Mouse (Mus musculus): ENCODE results near the gene Pou2f1. TPM values are rescaled to one million over a fixed set of nuclear protein-coding genes. Genes with fewer than 3 reads are reported as not detected.

Pou2f1 gene
- 10 to 100 TPM; 18.0 to 22.8 TPM for total RNA-seq (2021)
- long read RNA-seq, experiment 1, partial matches to known transcripts: 2 of 3 reads
- long read RNA-seq, experiment 1, other reads (novel, unspliced or antisense): 1 of 3 reads
- long read RNA-seq, experiment 2, partial matches to known transcripts: 1 of 3 reads
- long read RNA-seq, experiment 2, other reads (novel, unspliced or antisense): 1 of 3 reads

DNA sequence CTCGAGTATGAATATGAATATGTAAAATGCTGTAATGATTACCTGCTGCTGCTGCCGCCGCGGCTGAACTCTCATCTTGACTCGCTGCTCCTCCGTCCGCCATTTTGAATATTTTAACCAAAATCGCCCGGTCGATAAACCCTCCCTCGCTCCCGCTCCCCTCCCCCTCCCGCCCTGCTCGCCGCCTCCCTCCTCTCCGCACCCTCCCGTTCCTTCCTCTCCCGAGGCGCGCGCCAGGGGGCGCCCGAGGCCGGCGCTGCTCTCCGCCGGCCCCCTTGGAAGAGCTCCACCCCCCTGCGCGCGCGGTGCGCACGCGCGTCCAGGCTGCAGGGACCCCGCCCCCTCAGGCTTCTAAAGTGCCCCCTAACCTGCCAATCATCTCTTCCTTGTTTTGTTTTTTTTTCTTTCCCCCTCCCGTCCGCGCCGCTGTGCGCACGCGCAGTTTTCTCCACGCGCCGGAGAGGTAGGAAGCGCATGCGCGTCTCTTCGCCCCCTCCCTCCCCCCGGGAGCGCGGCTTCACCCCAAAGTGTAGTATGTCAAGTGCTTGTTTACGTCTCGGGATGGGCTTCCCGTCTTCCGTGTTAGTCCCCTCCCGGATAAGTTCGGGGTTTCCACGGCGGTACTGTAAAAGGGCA is at the start of gene Pou2f1:
Gene Pou2f1 (minus strand): TSS at position 159 of the 636 bp plus-strand sequence.
- intact Hi-C loops (cut with DNase I): loop anchor here (1.0 to 10.0 kb wide), 5 partner anchors 151 to 538 kb away; partner anchors contain the start of genes Dcaf6, Ildr2, Mpc2 and Tada1
- peak; percentile 95 to 97 for DNase-seq (ENCODE audit: extremely low spot score in 1 of 2, low spot score in 2 of 2)
- peak within 1 kb of the TSS; percentile 98 for H3K27ac ChIP-seq
- H3K4me3 ChIP-seq: peak within 1 kb of the TSS; percentile 97
- peak; percentile 75 for TF ChIP-seq CTCF (IDR thresholded peaks at IDR 0.05)

DNA sequence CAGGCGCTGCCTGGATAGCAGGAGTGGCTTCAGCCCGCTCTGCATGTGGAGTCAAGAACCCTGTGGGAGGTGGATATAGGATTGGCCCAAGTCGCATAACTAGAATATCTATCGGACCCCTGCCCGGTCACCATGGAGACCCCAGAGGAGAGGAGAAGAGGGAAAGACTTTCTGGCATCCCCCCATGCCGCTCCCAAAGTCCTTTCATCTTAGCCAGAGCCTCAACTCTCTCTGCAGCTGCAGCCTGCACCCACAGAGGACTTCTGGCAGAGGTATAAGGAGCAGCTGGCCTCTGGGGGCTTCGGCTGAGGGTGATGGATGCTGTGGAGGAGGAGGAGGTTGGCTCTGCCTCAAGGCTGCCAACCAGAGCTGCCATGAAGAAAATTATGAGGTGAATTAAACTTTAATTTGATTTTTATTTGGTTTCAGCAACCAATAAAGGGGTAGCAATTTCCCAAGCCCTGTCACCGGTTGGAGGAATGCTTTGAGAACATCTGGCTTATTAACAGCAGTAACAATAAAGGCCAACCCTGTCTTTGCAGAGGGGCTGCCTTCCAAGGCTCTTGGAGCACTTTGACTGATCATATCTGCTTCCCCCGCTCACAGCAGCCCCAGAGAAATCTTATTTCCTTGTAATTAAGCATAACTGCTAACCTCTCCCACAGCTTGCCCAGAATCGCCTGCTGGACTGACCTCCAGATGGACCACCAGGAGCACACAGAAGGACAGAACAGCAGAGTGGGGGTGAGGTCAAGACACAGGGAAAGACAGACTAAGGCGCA is 46.8 kb upstream of the Pou2f1 start:
- no peak overlapping the region for H3K27ac ChIP-seq
- no peak for DNase-seq (ENCODE audit: extremely low spot score in 1 of 2, low spot score in 2 of 2)
- intact Hi-C loops (cut with DNase I): loop anchor here (5.0 kb wide), 1 partner anchor 103 kb away; no protein-coding TSS in a partner anchor
- TF ChIP-seq CTCF (IDR thresholded peaks at IDR 0.05): no peak
- peak overlapping the region; percentile 49; the same call in 1 of the 2 replicates for H3K4me3 ChIP-seq

DNA sequence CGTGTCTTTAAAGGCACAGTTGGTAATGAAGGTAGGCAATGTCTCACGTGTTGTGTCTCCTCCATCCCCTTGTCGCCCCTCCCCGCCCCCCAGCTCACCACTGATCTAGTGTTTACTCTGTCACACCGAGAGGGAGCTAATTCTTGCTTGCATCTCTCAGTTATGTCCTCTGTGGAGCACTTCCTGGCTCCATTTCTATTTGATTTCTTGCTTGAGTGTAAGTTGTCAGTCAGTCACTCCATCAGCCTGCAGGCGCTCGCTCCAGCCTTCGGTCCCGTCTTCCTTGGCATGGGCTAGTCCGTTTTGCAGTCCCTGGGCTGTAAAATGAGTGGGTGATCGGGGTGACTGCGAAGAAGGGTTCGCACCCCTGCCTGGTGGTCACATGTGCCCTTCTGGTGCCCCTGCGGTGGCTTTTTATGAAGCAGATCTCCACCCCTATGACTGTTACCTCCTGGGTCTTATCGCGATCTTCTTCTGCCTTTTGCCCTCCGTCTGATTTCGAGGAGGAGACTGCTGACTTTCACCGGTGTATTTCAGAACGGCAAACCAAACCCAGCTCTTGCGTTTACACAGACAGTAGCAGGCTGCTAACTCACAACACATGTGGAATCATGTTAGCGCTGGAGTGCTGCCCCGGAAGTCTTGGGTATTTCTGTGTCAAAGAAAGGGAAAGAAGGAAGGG is 45.9 kb upstream of the Pou2f1 start:
- no peak overlapping the region for H3K27ac ChIP-seq
- intact Hi-C loops (cut with DNase I): loop anchor here (5.0 kb wide), 1 partner anchor 104 kb away; no protein-coding TSS in a partner anchor
- TF ChIP-seq CTCF (IDR thresholded peaks at IDR 0.05): no peak
- DNase-seq (ENCODE audit: extremely low spot score in 1 of 2, low spot score in 2 of 2): peak in 1 of 2 experiments; percentile 13
- H3K4me3 ChIP-seq: peak overlapping the region; percentile 49

DNA sequence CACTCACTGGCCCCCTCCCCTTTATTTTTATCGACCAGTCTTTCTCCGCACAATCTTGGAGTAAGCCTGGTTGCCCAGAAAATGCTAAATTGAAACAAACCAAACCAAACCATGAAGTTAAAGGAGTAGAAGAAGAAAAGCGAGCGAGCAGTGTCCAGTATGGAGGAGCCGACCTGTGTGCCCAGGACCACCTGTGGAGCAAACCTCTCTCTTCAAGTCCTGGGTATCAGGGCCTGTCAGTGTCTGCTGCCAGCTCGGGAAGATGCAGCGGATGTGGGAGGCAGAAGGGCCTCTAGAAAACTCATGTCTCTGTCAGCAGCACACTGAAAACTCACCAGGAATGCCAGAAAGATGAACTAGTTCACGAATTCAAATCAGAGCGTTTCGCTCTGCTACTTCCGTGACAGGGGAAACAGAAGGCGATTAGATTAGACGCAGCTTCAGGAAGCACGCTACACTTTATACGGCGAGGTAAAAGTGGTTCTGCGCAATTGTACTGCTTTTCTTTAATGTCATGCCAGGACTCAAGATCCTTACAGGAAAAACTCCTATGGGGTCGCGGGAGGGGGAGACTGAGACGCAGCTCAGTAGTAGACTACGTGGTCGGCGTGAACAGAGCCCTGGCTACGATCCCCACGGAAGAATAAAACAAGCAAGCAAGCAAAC is 45.2 kb upstream of the Pou2f1 start:
- Histone ChIP-seq H3K27ac (no peak overlapping the region), H3K4me3 (peak overlapping the region; percentile 49)
- intact Hi-C loops (cut with DNase I): loop anchor here (5.0 kb wide), 1 partner anchor 105 kb away; no protein-coding TSS in a partner anchor
- no peak for TF ChIP-seq CTCF (IDR thresholded peaks at IDR 0.05)
- DNase-seq (ENCODE audit: extremely low spot score in 1 of 2, low spot score in 2 of 2): no peak

DNA sequence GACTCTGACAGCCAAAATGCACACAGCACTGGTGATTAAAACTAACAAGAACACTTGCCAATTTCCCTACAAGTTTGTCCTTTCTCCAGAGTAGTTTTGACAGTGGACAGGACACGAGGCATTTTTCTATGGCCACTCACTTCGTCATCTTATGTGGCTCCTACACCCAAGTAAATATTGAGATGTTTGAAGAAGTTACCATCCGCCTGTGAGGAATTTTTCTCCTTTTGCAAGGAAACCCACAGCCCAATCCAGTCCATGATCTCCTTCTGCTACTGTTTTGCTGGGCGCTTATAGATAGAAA is 43.4 kb upstream of the Pou2f1 start:
- TF ChIP-seq CTCF (IDR thresholded peaks at IDR 0.05): no peak
- H3K27ac ChIP-seq: no peak overlapping the region
- H3K4me3 ChIP-seq: no peak overlapping the region
- intact Hi-C loops (cut with DNase I): loop anchor here (5.0 kb wide), 1 partner anchor 106 kb away; no protein-coding TSS in a partner anchor
- no peak for DNase-seq (ENCODE audit: extremely low spot score in 1 of 2, low spot score in 2 of 2)

DNA sequence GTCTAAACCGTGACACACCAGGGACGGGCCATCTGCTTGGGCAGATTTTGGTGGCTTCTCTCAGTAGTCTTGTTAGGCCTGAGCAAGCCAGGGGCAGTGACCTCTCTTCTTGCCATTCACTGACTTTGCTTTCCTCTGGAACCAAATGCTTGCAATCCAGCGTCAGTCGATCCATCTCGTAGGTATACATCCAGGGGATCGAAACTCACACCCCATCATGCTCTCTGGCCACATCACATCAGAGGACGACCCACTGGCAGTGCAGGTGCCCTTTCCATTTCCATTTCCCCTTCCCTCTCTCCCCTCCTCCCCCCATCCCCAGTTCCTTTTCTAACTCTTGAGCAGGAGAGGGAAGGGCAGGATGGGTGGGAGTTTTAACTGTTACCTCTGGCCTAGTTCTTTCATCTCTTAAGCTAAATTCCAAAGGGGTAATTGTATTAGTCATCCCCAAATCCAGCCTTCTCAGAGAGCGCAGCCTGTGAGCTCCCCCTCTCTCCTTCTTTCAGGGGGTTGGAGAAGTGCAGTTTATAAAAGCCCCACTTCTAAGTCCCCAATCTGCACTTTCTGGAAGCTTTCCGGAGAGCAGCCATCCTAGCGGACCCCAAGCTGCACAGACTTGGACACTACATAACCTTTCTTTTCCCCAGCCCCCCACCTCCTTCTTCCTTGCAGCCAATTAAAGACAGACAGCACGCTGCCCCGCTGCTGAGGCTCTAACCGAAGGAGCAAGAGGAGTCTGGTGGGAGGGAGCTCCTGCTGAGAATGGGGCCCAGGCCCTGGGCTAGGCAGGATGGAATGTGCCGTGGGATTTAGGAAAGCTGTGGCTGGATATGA is 42.8 kb upstream of the Pou2f1 start:
- no peak for DNase-seq (ENCODE audit: extremely low spot score in 1 of 2, low spot score in 2 of 2)
- Histone ChIP-seq H3K4me3 (no peak overlapping the region), H3K27ac (no peak overlapping the region)
- TF ChIP-seq CTCF (IDR thresholded peaks at IDR 0.05): no peak
- intact Hi-C loops (cut with DNase I): loop anchor here (5.0 kb wide), 1 partner anchor 107 kb away; no protein-coding TSS in a partner anchor

DNA sequence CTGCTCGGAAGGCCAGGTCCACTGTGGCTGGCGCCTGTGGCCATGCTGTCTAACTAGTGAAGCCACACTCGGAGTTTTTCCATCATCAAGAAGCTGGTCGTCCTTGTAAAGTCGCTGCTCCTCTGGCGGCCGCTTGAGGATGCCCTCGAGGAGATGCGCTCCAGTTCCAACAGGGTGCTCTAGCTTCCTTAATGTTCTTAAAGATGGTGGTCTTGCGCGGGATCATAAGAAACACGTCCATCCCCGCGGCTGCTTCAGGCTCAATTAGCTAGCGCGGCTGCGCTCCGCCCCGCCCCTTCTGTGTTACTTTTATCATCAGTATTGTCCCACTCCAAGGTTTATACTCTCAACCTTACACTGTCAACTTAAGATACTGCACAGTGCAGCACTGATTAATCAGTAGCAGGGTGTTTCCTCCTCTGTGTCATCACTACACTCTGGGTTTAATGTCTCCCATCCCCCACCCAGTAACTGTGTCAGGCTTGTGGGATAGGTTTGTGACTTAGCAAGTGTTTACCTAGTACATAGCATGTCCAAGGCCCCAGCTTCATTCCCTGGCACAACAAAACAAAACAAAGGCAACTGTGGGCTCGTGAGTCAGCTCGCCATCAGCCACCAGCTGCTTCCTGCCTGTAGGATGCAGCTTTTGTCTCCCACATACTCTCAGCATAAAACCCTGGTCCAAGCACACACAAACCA is 41.1 kb upstream of the Pou2f1 start:
- no peak; the same call in 1 of the 2 replicates for TF ChIP-seq CTCF (IDR thresholded peaks at IDR 0.05)
- Histone ChIP-seq H3K27ac (no peak overlapping the region), H3K4me3 (no peak overlapping the region)
- DNase-seq (ENCODE audit: extremely low spot score in 1 of 2, low spot score in 2 of 2): peak; percentile 32 to 40
- intact Hi-C loops (cut with DNase I): no loop called here

DNA sequence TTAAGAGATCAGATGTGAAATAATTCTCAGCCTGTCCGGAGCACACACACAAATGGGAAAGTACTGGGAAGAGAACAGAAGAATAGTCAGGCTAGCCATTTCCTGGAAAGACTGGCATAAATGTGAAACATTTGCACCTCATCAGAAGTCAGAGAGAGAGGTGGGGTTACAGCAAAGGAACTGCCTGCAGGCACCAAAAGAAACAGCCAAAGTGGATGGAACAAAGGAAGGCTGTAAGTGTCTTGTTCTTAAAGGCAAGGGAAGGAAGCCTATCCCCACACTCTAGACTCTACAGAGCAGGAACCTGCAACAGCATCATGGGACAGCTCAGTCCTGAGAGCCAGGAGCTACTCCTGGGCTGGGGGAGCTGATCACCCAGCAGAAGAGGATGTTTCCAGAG is 39.0 kb upstream of the Pou2f1 start:
- DNase-seq (ENCODE audit: extremely low spot score in 1 of 2, low spot score in 2 of 2): no peak
- Histone ChIP-seq H3K27ac (no peak overlapping the region), H3K4me3 (no peak overlapping the region)
- no peak for TF ChIP-seq CTCF (IDR thresholded peaks at IDR 0.05)
- intact Hi-C loops (cut with DNase I): no loop called here

DNA sequence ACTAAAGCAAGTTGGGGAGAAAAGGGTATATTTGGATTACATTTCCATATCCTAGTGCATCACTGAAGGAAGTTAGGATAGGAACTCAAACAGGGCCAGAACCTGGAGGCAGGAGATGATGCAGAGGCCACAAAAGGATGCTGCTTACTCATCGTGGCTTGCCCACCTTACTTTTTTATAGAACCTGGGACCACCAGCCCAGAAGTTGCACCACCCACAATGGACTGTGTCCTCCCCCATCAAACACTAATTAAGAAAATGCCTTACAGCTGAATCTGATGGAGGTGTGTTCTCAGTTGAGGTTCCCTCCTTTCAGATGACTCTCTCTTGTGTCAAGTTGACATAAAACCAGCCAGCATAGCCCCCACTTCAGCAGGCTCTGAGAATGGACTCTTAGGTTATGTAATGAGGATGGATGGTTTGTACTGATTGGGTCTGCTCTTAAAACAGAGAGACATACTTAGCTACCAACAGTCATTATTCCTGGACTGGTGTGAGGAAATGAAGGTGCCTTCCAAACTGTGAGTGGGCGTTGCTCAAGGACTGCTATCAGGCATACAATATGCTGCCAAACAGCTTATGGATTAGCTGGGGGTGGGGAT is 36.4 kb upstream of the Pou2f1 start:
- H3K27ac ChIP-seq: no peak overlapping the region
- intact Hi-C loops (cut with DNase I): no loop called here
- TF ChIP-seq CTCF (IDR thresholded peaks at IDR 0.05): no peak
- H3K4me3 ChIP-seq: no peak overlapping the region
- peak in 1 of 2 experiments; percentile 15 for DNase-seq (ENCODE audit: extremely low spot score in 1 of 2, low spot score in 2 of 2)
